Mouse (Mus musculus) MEL (cell line): ENCODE data around the gene Aass. TPM values are rescaled to one million over a fixed set of nuclear protein-coding genes. Genes with fewer than 3 reads are reported as not detected.

Experiments used
- DNase-seq: peaks from one replicate; pipeline ENCODE4 v3.0.0; 2011; ENCODE audit warnings: low read depth, low spot score
- H3K27ac ChIP-seq: 2 replicates; pipeline ENCODE4 v1.5.1; 2012; ENCODE audit warnings: low read depth, mild to moderate bottlenecking, control low read depth, low read length, moderate library complexity; ENCODE audit not compliant: control insufficient read depth
- H3K27me3 ChIP-seq, 2 experiments: fragments of 150-350 bp in 1 of 2; sonication (generic) in 1 of 2; 2 replicates each; pipeline ENCODE4 v1.6.1; 2012; ENCODE audit warnings: low read length in 2 of 2, mild to moderate bottlenecking in 2 of 2, improper control_type of control experiment in 1 of 2, moderate library complexity in 1 of 2; ENCODE audit not compliant: insufficient read depth in 2 of 2, control insufficient read depth in 1 of 2
- H3K36me3 ChIP-seq, 2 experiments: 2 replicates each; pipeline ENCODE4 v1.6.1; 2012 to 2014; ENCODE audit warnings: low read length in 2 of 2, improper control_type of control experiment in 1 of 2, inconsistent platforms in 1 of 2, mild to moderate bottlenecking in 1 of 2; ENCODE audit not compliant: insufficient read depth in 2 of 2, control insufficient read depth in 1 of 2
- H3K4me1 ChIP-seq, 2 experiments: fragments of 150-350 bp in 1 of 2; sonication (generic) in 1 of 2; 2 replicates each; pipeline ENCODE4 v1.6.1; 2012; ENCODE audit warnings: low read length in 2 of 2, improper control_type of control experiment in 1 of 2, mild to moderate bottlenecking in 1 of 2; ENCODE audit not compliant: insufficient read depth in 2 of 2, control insufficient read depth in 1 of 2
- H3K4me3 ChIP-seq, 2 experiments: fragments of 150-350 bp in 1 of 2; sonication (generic) in 1 of 2; 2 replicates each; pipeline ENCODE4 v1.5.1; 2012; ENCODE audit warnings: low read depth in 2 of 2, low read length in 2 of 2, mild to moderate bottlenecking in 2 of 2, moderate library complexity in 2 of 2, control low read depth in 1 of 2, improper control_type of control experiment in 1 of 2; ENCODE audit not compliant: control insufficient read depth in 1 of 2, insufficient read depth in 1 of 2
- H3K79me2 ChIP-seq: 2 replicates; pipeline ENCODE4 v1.6.1; 2012; ENCODE audit warnings: mild to moderate bottlenecking, low read length, moderate library complexity; ENCODE audit not compliant: control insufficient read depth, poor library complexity, insufficient read depth
- H3K9ac ChIP-seq: 2 replicates; pipeline ENCODE4 v1.6.1; 2012; ENCODE audit warnings: low read depth, mild to moderate bottlenecking, control low read depth, low read length, moderate library complexity; ENCODE audit not compliant: control insufficient read depth, poor library complexity, severe bottlenecking
- H3K9me3 ChIP-seq: fragments of 150-350 bp; sonication (generic); replicated peaks from 2 replicates; pipeline ENCODE4 v1.6.1; 2012; ENCODE audit warnings: mild to moderate bottlenecking, low read length, improper control_type of control experiment, moderate library complexity; ENCODE audit not compliant: insufficient read depth
- BHLHE40 ChIP-seq: IDR thresholded peaks from 2 replicates; pipeline ENCODE4 v1.6.1; 2012; ENCODE audit warnings: low read depth, mild to moderate bottlenecking, inconsistent platforms, low read length, improper control_type of control experiment, borderline replicate concordance
- CHD2 ChIP-seq: IDR thresholded peaks from 2 replicates; pipeline ENCODE4 v1.6.1; 2011; ENCODE audit warnings: low read length, improper control_type of control experiment
- CTCF ChIP-seq, 3 experiments: IDR thresholded peaks in 2 of 3; conservative IDR thresholded peaks in 1 of 3; 2 replicates each; pipeline ENCODE4 v1.5.1; 2011 to 2012; ENCODE audit warnings: low read length in 3 of 3, low read depth in 2 of 3, mild to moderate bottlenecking in 2 of 3, improper control_type of control experiment in 1 of 3, inconsistent platforms in 1 of 3, mixed read lengths in 1 of 3, moderate library complexity in 1 of 3; ENCODE audit not compliant: control insufficient read depth in 1 of 3, insufficient read depth in 1 of 3, poor library complexity in 1 of 3, severe bottlenecking in 1 of 3
- GATA1 ChIP-seq: IDR thresholded peaks from 2 replicates; pipeline ENCODE4 v1.6.1; 2011; ENCODE audit warnings: low read depth, low read length, improper control_type of control experiment
- JUND ChIP-seq: IDR thresholded peaks from 2 replicates; pipeline ENCODE4 v1.6.1; 2011; ENCODE audit warnings: low read depth, mild to moderate bottlenecking, improper control_type of control experiment, low read length
- MAFK ChIP-seq: IDR thresholded peaks from 2 replicates; pipeline ENCODE4 v1.6.1; 2011; ENCODE audit warnings: low read depth, mild to moderate bottlenecking, low read length, improper control_type of control experiment, borderline replicate concordance
- MAX ChIP-seq: IDR thresholded peaks from 2 replicates; pipeline ENCODE4 v1.6.1; 2011; ENCODE audit warnings: low read length, improper control_type of control experiment
- MEF2A ChIP-seq: IDR thresholded peaks from 2 replicates; pipeline ENCODE4 v1.6.1; 2014; ENCODE audit warnings: low read depth, mild to moderate bottlenecking, inconsistent platforms, low read length, improper control_type of control experiment; ENCODE audit not compliant: poor library complexity, insufficient replicate concordance, severe bottlenecking; ENCODE audit errors: extremely low read depth
- MYB ChIP-seq: IDR thresholded peaks from 2 replicates; pipeline ENCODE4 v1.6.1; 2011; ENCODE audit warnings: mild to moderate bottlenecking, low read depth, low read length, improper control_type of control experiment
- MYC ChIP-seq: IDR thresholded peaks from 2 replicates; pipeline ENCODE4 v1.6.1; 2011; ENCODE audit warnings: low read depth, mild to moderate bottlenecking, low read length, improper control_type of control experiment, moderate library complexity
- POLR2A ChIP-seq, 2 experiments: IDR thresholded peaks; 2 replicates each; pipeline ENCODE4 v1.6.1; 2011 to 2012; ENCODE audit warnings: low read length in 2 of 2, mild to moderate bottlenecking in 2 of 2, control low read depth in 1 of 2, improper control_type of control experiment in 1 of 2, low read depth in 1 of 2, moderate library complexity in 1 of 2; ENCODE audit not compliant: control insufficient read depth in 1 of 2, insufficient read depth in 1 of 2, poor library complexity in 1 of 2
- POLR2AphosphoS2 ChIP-seq: IDR thresholded peaks from 2 replicates; pipeline ENCODE4 v1.6.1; 2011; ENCODE audit warnings: low read length, improper control_type of control experiment
- POLR2AphosphoS5 ChIP-seq: IDR thresholded peaks from 2 replicates; pipeline ENCODE4 v1.6.1; 2012; ENCODE audit warnings: low read depth, borderline replicate concordance, mild to moderate bottlenecking, inconsistent platforms, low read length, moderate library complexity, mixed read lengths
- SIN3A ChIP-seq: IDR thresholded peaks from 2 replicates; pipeline ENCODE4 v1.6.1; 2012; ENCODE audit warnings: low read length, improper control_type of control experiment, inconsistent platforms
- TAL1 ChIP-seq: IDR thresholded peaks from 2 replicates; pipeline ENCODE4 v1.6.1; 2012; ENCODE audit warnings: mild to moderate bottlenecking, inconsistent platforms, low read length, moderate library complexity, mixed read lengths
- TCF12 ChIP-seq: IDR thresholded peaks from 2 replicates; pipeline ENCODE4 v1.6.1; 2014; ENCODE audit warnings: low read depth, mild to moderate bottlenecking, inconsistent platforms, low read length, improper control_type of control experiment, moderate library complexity
- UBTF ChIP-seq: IDR thresholded peaks from 2 replicates; pipeline ENCODE4 v1.6.1; 2012; ENCODE audit warnings: low read depth, mild to moderate bottlenecking, inconsistent platforms, low read length, improper control_type of control experiment, moderate library complexity, borderline replicate concordance; ENCODE audit not compliant: insufficient read depth
- ZC3H11A ChIP-seq: IDR thresholded peaks from 2 replicates; pipeline ENCODE4 v1.6.1; 2012; ENCODE audit warnings: low read depth, mild to moderate bottlenecking, inconsistent platforms, low read length, improper control_type of control experiment
- ZMIZ1 ChIP-seq: IDR thresholded peaks from 2 replicates; pipeline ENCODE4 v1.6.1; 2012; ENCODE audit warnings: low read depth, mild to moderate bottlenecking, inconsistent platforms, low read length, improper control_type of control experiment, moderate library complexity
- ZNF384 ChIP-seq: IDR thresholded peaks from 2 replicates; pipeline ENCODE4 v1.6.1; 2012; ENCODE audit warnings: low read depth, mild to moderate bottlenecking, inconsistent platforms, low read length, improper control_type of control experiment
- polyA plus RNA-seq, 2 experiments: library from polyadenylated mRNA; stranded (reverse) in 1 of 2; unstranded in 1 of 2; fragments of >175 nt in 1 of 2; fragments of >200 nt in 1 of 2; gene quantifications; 2 replicates each; pipeline versions ENCODE4 v1.2.1 to v1.2.4; 2012; ENCODE audit warnings: low replicate concordance in 2 of 2, low read depth in 1 of 2; ENCODE audit not compliant: insufficient read length in 2 of 2, insufficient read depth in 1 of 2, missing spikeins in 1 of 2
- total RNA-seq: library from RNA; depleted of rRNA; stranded (reverse); fragments of 300-350 nt; gene quantifications from 2 replicates; pipeline ENCODE4 v1.2.3, GENCODE M21; 2012

Aass gene
- total and polyA plus RNA-seq, 3 experiments, result not detected

DNA sequence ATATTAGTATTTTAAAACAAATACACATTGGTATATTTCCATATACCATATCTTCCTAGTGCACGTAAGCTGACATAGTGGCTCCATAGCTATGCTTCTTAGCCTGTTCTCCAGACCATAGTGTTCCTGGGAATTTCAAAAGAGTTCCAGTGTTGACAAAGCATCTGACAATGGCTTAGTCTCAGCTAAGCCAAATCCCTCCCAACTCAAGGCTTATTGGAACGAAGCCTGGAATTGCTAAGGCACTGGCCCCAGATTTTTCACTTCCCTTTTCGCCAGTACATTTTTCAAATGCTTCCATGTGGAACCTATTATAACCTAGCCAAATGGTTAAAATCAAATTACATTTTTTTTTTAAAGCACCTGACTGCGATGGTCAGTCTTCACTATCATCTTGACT lies 3.6 kb downstream of the Aass start:
- H3K4me1 ChIP-seq, result no peaks in the 10 kb centered on the region
- H3K27me3 ChIP-seq, result no peaks in the 10 kb centered on the region
- no peak overlapping the region for H3K4me3 ChIP-seq
- no peaks in the 10 kb centered on the region for H3K36me3 ChIP-seq
- no peak for TF ChIP-seq MYB
- no peak for TF ChIP-seq BHLHE40
- TF ChIP-seq TCF12, result no peak
- no peak for TF ChIP-seq CTCF (IDR thresholded peaks at IDR 0.05 in 2 of 3, conservative IDR thresholded peaks at IDR 0.05 in 1 of 3; ENCODE audit: control insufficient read depth in 1 of 3, insufficient read depth in 1 of 3, low read depth in 2 of 3, low read length in 3 of 3, poor library complexity in 1 of 3, severe bottlenecking in 1 of 3)
- TF ChIP-seq GATA1, result no peak
- TF ChIP-seq MYC, result no peak
- TF ChIP-seq, all 39 proteins: peak for 0
- Histone ChIP-seq H3K79me2 (no peaks in the 10 kb centered on the region), H3K9me3 (no peaks in the 10 kb centered on the region), H3K27ac (no peak overlapping the region), H3K9ac (no peak overlapping the region)
- no peak for DNase-seq

DNA sequence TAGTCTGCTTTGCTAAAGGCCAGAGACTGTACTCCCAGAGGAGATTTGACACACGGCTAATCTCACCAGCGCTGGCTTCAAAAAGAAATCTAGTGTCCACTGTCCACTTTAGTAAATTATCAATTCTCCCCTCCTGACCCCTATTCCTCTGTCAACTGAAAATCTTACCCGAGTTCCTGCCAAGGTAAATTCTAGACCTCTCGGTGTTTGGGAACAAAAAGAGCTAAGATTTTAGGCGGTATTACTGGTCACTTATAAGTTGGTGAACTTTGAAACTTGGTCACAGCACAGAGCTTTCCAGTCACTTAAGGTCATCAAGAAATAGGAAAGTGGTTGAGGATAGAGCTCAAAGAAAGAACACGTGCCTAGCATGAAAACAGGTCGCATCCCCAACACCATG lies 6.1 kb downstream of the Aass start:
- no peaks in the 10 kb centered on the region for H3K9me3 ChIP-seq
- no peak overlapping the region for H3K4me3 ChIP-seq
- no peaks in the 10 kb centered on the region for H3K79me2 ChIP-seq
- H3K27ac ChIP-seq, result no peak overlapping the region
- H3K36me3 ChIP-seq, result no peaks in the 10 kb centered on the region
- DNase-seq, result no peak
- TF ChIP-seq ZMIZ1 (no peak), TAL1 (no peak), MAX (no peak), ZNF384 (no peak), MYC (no peak), POLR2A (IDR thresholded peaks at IDR 0.05; ENCODE audit: control insufficient read depth in 1 of 2, insufficient read depth in 1 of 2, low read depth in 1 of 2, low read length in 2 of 2, poor library complexity in 1 of 2) (no peak), GATA1 (no peak), JUND (no peak), POLR2AphosphoS5 (no peak), POLR2AphosphoS2 (no peak), SIN3A (no peak), MEF2A (no peak), UBTF (no peak), ZC3H11A (no peak), CHD2 (no peak), MAFK (no peak)
- no peak overlapping the region for H3K9ac ChIP-seq
- no peaks in the 10 kb centered on the region for H3K27me3 ChIP-seq
- no peaks in the 10 kb centered on the region for H3K4me1 ChIP-seq
